Mouse (Mus musculus) liver, postnatal 0 days (tissue): ENCODE measurements at regions not wholly inside any gene's neighbourhood (a gene's known extent, or its start where the extent isn't known, plus 50 kb on each side); places are given as distances from the start of the nearest gene placed in this dataset.
A peak's percentile ranks its signal among the peaks of the same experiment; 100 is the strongest.

Source experiments
- ATAC-seq: fragments of 200-750 bp; cut with Nextera tagmentation; 2 replicates; pipeline ENCODE4 v1.8.0; 2017; ENCODE audit warnings: mild to moderate bottlenecking, moderate library complexity
- DNase-seq: peaks from one replicate; pipeline ENCODE4 v3.0.0-alpha.2; 2016
- H3K27ac ChIP-seq: fragments of 300-500 bp; sonication (generic); 2 replicates; pipeline ENCODE4 v1.5.1; 2014; ENCODE audit warnings: antibody characterized with exemption, moderate library complexity, mild to moderate bottlenecking, low read depth
- H3K27me3 ChIP-seq: fragments of 300-500 bp; sonication (generic); 2 replicates; pipeline ENCODE4 v1.6.1; 2014; ENCODE audit warnings: low read length, control low read depth, mixed read lengths; ENCODE audit not compliant: insufficient read depth
- H3K36me3 ChIP-seq: fragments of 300-500 bp; sonication (generic); replicated peaks from 2 replicates; pipeline ENCODE4 v1.6.1; 2014; ENCODE audit warnings: mild to moderate bottlenecking, control low read depth, low read length, moderate library complexity, mixed read lengths; ENCODE audit not compliant: insufficient read depth
- H3K4me1 ChIP-seq: fragments of 300-500 bp; sonication (generic); 2 replicates; pipeline ENCODE4 v1.6.1; 2014; ENCODE audit warnings: antibody characterized with exemption, mild to moderate bottlenecking, control low read depth; ENCODE audit not compliant: insufficient read depth
- H3K4me2 ChIP-seq: fragments of 300-500 bp; sonication (generic); 2 replicates; pipeline ENCODE4 v1.6.1; 2014; ENCODE audit warnings: low read depth, mild to moderate bottlenecking, low read length, moderate library complexity, mixed read lengths
- H3K4me3 ChIP-seq: fragments of 300-500 bp; sonication (generic); 2 replicates; pipeline ENCODE4 v1.5.1; 2014; ENCODE audit warnings: low read depth, low read length
- H3K9ac ChIP-seq: fragments of 300-500 bp; sonication (generic); replicated peaks from 2 replicates; pipeline ENCODE4 v1.6.1; 2014; ENCODE audit warnings: mild to moderate bottlenecking, moderate library complexity
- H3K9me3 ChIP-seq: fragments of 300-500 bp; sonication (generic); 2 replicates; pipeline ENCODE4 v1.6.1; 2016; ENCODE audit warnings: mild to moderate bottlenecking, control low read depth, low read length, mixed read lengths
- CTCF ChIP-seq: sonication (generic); IDR thresholded peaks from 2 replicates; pipeline ENCODE4 v1.5.1; 2016; ENCODE audit warnings: antibody characterized with exemption, low read depth
- EP300 ChIP-seq: IDR thresholded peaks from 2 replicates; pipeline ENCODE4 v1.6.1; 2016; ENCODE audit warnings: antibody characterized with exemption, low read depth, mild to moderate bottlenecking
- WGBS: fragments of 180-500 bp; shearing (Covaris S2); extraction: QIAGEN DNeasy Blood & Tissue Kit; methylation state at CpG from one replicate; pipeline ENCODE4 v1.1.7; 2014; ENCODE audit not compliant: insufficient replicate concordance; 5-methylcytosine and 5-hydroxymethylcytosine counted together

DNA sequence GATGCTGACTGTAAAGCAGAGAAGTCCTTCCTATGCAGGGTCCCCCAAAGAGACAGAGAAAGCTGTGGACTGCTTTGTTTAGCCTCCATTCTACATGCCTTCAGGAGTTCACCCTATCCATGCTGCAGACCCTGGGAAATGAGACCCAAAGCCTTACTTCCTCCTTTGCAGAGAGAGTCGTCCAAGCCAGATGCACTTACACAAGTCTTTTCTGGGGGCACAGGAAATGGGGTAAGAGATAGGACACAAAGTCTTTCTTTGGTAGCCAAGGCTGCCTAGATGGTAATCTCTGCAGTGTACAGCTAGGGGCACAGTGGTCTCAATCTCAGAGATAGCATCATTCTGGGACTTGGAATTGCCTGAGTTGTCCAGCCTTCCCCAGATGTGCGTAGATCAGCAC is 448.1 kb upstream of the Smim15 start:
- H3K4me2 ChIP-seq: no peak overlapping the region
- 43% methylated on average over 2 of the region's 2 CpGs for WGBS
- no peak for ATAC-seq
- H3K27me3 ChIP-seq: no peaks in the 10 kb centered on the region
- no peak for TF ChIP-seq CTCF
- TF ChIP-seq EP300: no peak
- no peak overlapping the region for H3K9ac ChIP-seq
- no peaks in the 10 kb centered on the region for H3K4me1 ChIP-seq
- no peaks in the 10 kb centered on the region for H3K9me3 ChIP-seq
- no peak overlapping the region for H3K27ac ChIP-seq
- H3K36me3 ChIP-seq: no peaks in the 10 kb centered on the region
- H3K4me3 ChIP-seq: no peak overlapping the region
- DNase-seq: no peak

DNA sequence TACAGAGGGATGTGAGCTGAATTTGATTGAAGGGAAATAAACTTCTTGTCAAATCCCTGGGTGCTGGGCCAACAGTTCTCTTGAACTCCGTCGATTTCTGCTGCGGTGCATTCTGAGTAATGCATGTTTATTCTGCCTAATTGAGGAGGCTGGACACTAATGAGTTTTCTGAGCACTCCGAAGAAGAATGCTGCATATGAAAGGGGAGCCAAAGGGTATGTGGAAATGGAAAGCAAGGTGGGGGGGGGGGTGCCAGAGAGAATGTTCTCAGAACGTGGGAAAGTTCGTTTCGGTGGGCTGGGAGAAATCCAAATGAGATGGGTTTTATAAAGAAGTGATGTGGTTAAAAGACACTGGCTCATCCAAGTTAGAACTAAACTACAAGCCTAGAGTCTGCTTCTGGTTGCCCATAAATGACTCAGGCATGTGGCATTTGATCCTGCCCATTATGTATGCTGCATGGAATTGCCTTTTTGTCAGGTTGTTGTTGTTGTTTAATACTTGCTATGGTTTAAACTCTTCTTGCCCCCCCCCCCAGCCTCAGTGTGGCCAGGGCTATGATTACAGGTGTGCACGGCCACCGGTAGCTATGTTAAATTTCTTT is 455.7 kb upstream of the Smim15 start:
- no peak overlapping the region for H3K27ac ChIP-seq
- H3K27me3 ChIP-seq: no peaks in the 10 kb centered on the region
- no peaks in the 10 kb centered on the region for H3K36me3 ChIP-seq
- no peaks in the 10 kb centered on the region for H3K9me3 ChIP-seq
- TF ChIP-seq CTCF: no peak
- TF ChIP-seq EP300: no peak
- 71% methylated on average over 9 of the region's 9 CpGs for WGBS
- no peak overlapping the region for H3K9ac ChIP-seq
- no peaks in the 10 kb centered on the region for H3K4me1 ChIP-seq
- no peak for DNase-seq
- no peak overlapping the region for H3K4me2 ChIP-seq
- no peak overlapping the region for H3K4me3 ChIP-seq
- no peak for ATAC-seq

DNA sequence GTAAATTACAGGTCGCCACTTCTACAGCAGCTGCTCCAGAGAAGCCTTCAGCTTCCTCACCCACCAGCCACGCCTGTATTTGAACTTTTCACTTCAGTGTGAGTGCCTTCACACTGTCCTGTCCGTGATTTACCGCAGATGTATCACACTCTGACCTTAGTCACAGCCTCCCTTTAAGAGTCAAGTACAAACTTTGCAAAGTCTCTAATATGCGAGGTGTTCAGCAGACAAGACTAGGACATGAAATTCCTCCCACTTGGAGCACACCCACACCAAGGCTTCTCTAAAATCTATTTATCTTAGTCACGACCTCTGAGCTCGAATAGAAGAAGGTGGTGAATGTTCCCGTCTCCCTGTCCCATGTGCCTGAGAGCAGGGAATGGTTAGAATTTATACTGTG is 456.6 kb upstream of the Smim15 start:
- Histone ChIP-seq H3K27ac (no peak overlapping the region), H3K9ac (no peak overlapping the region), H3K27me3 (no peaks in the 10 kb centered on the region), H3K36me3 (no peaks in the 10 kb centered on the region), H3K4me2 (no peak overlapping the region), H3K4me3 (no peak overlapping the region), H3K4me1 (no peaks in the 10 kb centered on the region), H3K9me3 (no peaks in the 10 kb centered on the region)
- TF ChIP-seq EP300 (no peak), CTCF (no peak)
- ATAC-seq (no peak), DNase-seq (no peak)
- 71% methylated on average over 8 of the region's 8 CpGs for WGBS

DNA sequence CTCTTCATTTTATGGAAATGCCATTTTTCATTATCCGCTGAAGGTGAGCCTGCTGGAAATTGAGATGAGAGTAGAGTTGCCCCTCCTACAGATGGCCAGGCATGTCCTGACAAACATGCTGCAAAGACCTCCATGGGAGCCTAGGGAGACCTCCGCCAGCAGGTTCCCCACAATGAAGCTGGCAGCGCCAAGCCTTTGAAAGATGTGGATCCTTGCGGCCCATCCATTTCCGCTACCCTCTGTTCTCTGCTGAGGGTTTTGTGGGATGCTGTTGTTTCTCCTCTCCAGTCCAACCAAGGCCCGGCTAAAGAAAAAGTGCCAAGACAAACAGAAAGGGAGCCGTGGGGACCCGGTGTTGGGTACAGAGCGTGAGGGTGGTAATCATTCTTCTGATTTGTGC is 458.3 kb upstream of the Smim15 start:
- no peaks in the 10 kb centered on the region for H3K9me3 ChIP-seq
- no peaks in the 10 kb centered on the region for H3K36me3 ChIP-seq
- no peak overlapping the region for H3K27ac ChIP-seq
- no peaks in the 10 kb centered on the region for H3K27me3 ChIP-seq
- no peak overlapping the region for H3K9ac ChIP-seq
- no peak overlapping the region for H3K4me2 ChIP-seq
- WGBS: 82% methylated on average over 9 of the region's 9 CpGs
- ATAC-seq: no peak
- H3K4me1 ChIP-seq: no peaks in the 10 kb centered on the region
- DNase-seq: no peak
- TF ChIP-seq CTCF: no peak
- no peak for TF ChIP-seq EP300
- H3K4me3 ChIP-seq: no peak overlapping the region

DNA sequence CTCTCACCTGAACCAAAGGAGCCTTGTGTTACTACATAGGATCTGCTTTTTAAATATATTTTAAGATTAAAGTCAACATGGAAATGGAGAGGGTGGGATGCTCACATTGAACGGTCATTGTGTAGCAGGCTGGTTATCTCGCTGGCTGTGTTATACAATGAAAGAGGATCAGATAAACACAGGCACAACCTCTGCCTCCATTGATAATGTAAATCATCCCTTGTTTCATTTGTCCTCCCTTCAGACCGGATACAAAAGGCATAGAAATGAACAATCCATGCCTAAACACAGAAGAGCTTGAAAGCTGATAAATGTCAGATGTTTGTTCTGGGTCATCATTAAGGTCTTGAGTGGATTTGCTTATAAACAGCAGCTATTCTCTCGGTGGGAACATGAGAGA is 458.9 kb upstream of the Smim15 start:
- DNase-seq: no peak
- TF ChIP-seq CTCF (no peak), EP300 (no peak)
- 54% methylated on average over 4 of the region's 4 CpGs for WGBS

DNA sequence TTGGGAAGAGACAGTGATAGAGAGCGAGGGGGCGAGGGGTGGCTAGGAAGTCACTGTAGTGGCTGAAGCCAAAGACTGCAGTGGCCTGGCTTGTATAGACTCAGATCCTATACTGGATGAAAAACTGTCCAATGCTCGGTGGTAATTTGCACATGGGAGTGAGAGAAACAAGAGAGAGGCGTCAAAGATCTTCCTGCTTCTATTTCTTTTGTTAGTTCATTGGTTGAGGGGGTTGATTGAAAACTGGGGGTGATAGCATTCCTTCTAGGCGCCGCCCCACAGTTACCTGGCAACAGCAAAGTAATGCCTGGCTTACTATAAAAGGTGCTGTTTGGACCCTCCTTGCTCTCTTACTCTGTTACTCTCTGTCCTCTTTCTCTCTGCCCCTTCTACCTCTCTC is 465.3 kb upstream of the Smim15 start:
- Histone ChIP-seq H3K4me3 (no peak overlapping the region), H3K27ac (no peak overlapping the region), H3K27me3 (no peaks in the 10 kb centered on the region), H3K4me1 (peaks cover 2% of the 10 kb centered on the region; the same call in 1 of the 2 replicates), H3K9me3 (no peaks in the 10 kb centered on the region), H3K36me3 (no peaks in the 10 kb centered on the region), H3K9ac (no peak overlapping the region), H3K4me2 (no peak overlapping the region)
- TF ChIP-seq CTCF (no peak), EP300 (no peak)
- WGBS: 82% methylated on average over 6 of the region's 6 CpGs
- DNase-seq (no peak), ATAC-seq (no peak)

More for the DNA sequence above, 458.9 kb upstream of the Smim15 start:
- no peak overlapping the region for H3K27ac ChIP-seq
- no peaks in the 10 kb centered on the region for H3K27me3 ChIP-seq
- no peaks in the 10 kb centered on the region for H3K4me1 ChIP-seq
- no peaks in the 10 kb centered on the region for H3K9me3 ChIP-seq
- H3K9ac ChIP-seq: no peak overlapping the region
- H3K36me3 ChIP-seq: no peaks in the 10 kb centered on the region
- no peak overlapping the region for H3K4me2 ChIP-seq
- ATAC-seq: no peak
- no peak overlapping the region for H3K4me3 ChIP-seq

DNA sequence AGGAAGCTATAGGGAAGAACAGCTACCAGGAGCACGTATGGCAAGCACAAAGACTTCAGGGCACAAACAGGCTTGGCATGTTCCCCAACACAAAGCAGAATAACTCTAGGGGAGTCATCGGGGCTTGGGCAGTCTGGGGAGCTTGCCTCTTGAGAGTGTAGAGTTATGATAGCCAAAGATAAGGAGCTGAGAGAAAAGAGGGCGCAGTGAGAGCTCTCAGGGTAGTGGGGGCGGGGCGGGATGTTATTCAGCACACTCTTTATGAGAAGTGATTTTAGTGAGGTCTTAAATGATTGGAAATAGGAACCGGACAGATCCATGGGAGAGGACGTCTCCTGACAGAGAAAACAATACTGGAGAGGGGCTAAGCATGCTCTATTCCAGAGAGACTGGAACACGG is 466.4 kb upstream of the Smim15 start:
- H3K9ac ChIP-seq: no peak overlapping the region
- no peak overlapping the region for H3K27ac ChIP-seq
- H3K36me3 ChIP-seq: no peaks in the 10 kb centered on the region
- peaks cover 2% of the 10 kb centered on the region; the same call in 1 of the 2 replicates for H3K4me1 ChIP-seq
- H3K4me2 ChIP-seq: 0 out of 2 replicates have a peak overlapping the region, but pooled peaks have one; percentile 4
- H3K27me3 ChIP-seq: no peaks in the 10 kb centered on the region
- no peaks in the 10 kb centered on the region for H3K9me3 ChIP-seq
- no peak for DNase-seq
- H3K4me3 ChIP-seq: no peak overlapping the region
- peak; percentile 70 for ATAC-seq
- 52% methylated on average over 8 of the region's 8 CpGs for WGBS
- TF ChIP-seq EP300: no peak
- TF ChIP-seq CTCF: no peak
